Comparison of ENCODE assay signal across 12 mouse cellular contexts in the genomic region with DNA sequence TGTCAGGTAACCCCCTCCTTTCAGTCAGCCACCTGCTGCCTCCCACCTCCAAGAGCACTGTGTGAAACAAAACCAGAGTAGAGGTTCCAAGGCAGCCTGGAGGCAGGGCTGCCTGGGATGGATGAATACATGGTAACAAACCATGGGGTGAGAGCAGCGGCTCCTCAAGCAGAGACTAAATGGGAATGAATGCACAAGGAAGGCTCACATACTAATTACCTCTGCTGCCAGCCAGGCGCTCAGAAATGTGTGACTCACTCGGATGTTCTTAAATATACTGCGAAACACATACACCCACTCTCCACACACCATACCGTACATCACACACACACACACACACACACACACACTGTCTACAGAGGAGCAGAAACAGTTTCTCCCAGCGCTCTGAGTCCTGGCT. TPM values are rescaled to one million over a fixed set of nuclear protein-coding genes. Genes with fewer than 3 reads are reported as not detected.
DNase-seq lines count a peak whose midpoint lies in the region; ATAC-seq and TF ChIP-seq lines count a peak whose summit lies in the region.
"Had no signal": no experiment of that assay in that cellular context is flagged by ENCODE, and none has a peak within 500 bp of the region (broad histone marks: within the 10 kb centered on the region; RNA-seq: fewer than 3 reads in every experiment).

No protein-coding gene starts in this region.

- TF ChIP-seq CTCF in Patski (IDR thresholded peaks at IDR 0.05) = no peak

- DNase-seq in hindbrain, embryonic 11.5 days (ENCODE audit: low spot score) = no peak
- peak; percentile 54 for DNase-seq in Patski (ENCODE audit: low read depth, low spot score)
- peak; percentile 63 to 81 for DNase-seq in frontal cortex, postnatal 10 days (ENCODE audit: low spot score in 2 of 2)
- DNase-seq in right cerebral cortex, adult 2 months (ENCODE audit: low spot score in 2 of 2) = peak; percentile 81 to 82
- no peak for DNase-seq in heart, adult 18-20 months
- no peak for DNase-seq in gastrocnemius, adult 18-20 months (ENCODE audit: low spot score)
- DNase-seq in adrenal gland, adult 8-10 months = no peak
- DNase-seq: lung, embryonic 14.5 days; thymus, postnatal 4 days had no signal

- in situ Hi-C loops in Patski (cut with MboI; ENCODE audit: low pct_unique_long_range_greater_than_20kb) = loop anchor here (5.0 to 10.0 kb wide), 2 partner anchors 58 to 135 kb away; a partner anchor contains a TSS

- H3K4me1 ChIP-seq in hindbrain, embryonic 13.5 days (replicated peaks) = peaks cover 83% of the 10 kb centered on the region
- peaks cover 18% of the 10 kb centered on the region for H3K4me1 ChIP-seq in hindbrain, embryonic 11.5 days (replicated peaks; ENCODE audit: control insufficient read depth, insufficient read depth, low read length)

- H3K36me3 ChIP-seq in hindbrain, embryonic 13.5 days = no peaks in the 10 kb centered on the region
- no peaks in the 10 kb centered on the region for H3K36me3 ChIP-seq in hindbrain, embryonic 11.5 days (ENCODE audit: control insufficient read depth, insufficient read depth, low read length)
- H3K36me3 ChIP-seq: limb, embryonic 12.5 days had no signal

- no peaks in the 10 kb centered on the region for H3K27me3 ChIP-seq in hindbrain, embryonic 13.5 days
- H3K27me3 ChIP-seq in hindbrain, embryonic 11.5 days (ENCODE audit: control insufficient read depth, insufficient read depth, low read length) = no peaks in the 10 kb centered on the region
- no peaks in the 10 kb centered on the region for H3K27me3 ChIP-seq in Patski

- ATAC-seq in hindbrain, embryonic 13.5 days (ENCODE audit: low FRiP score) = no peak
- ATAC-seq in hindbrain, embryonic 11.5 days (ENCODE audit: low FRiP score) = no peak
- ATAC-seq in Patski = peak; percentile 48
- ATAC-seq: CD4-positive, CD25-positive, alpha-beta regulatory T cell, adult 4 months had no signal

- H3K9me3 ChIP-seq in hindbrain, embryonic 13.5 days = no peaks in the 10 kb centered on the region
- no peaks in the 10 kb centered on the region for H3K9me3 ChIP-seq in hindbrain, embryonic 11.5 days (ENCODE audit: control insufficient read depth, low read length)
- H3K9me3 ChIP-seq: limb, embryonic 12.5 days had no signal

- CTCF ChIA-PET in Patski (lab: Charles Lee) = no interaction called here

- no peak overlapping the region for H3K9ac ChIP-seq in hindbrain, embryonic 13.5 days
- H3K9ac ChIP-seq in hindbrain, embryonic 11.5 days (ENCODE audit: low read depth, low read length) = no peak overlapping the region
- H3K9ac ChIP-seq: limb, embryonic 12.5 days; lung, embryonic 14.5 days had no signal

- POLR2A ChIA-PET in Patski (lab: Charles Lee) = no interaction called here

- 50% methylated on average over 6 of the region's 6 CpGs for WGBS in hindbrain, embryonic 13.5 days
- WGBS in hindbrain, embryonic 11.5 days = 74% methylated on average over 6 of the region's 6 CpGs

- no peak overlapping the region for H3K4me2 ChIP-seq in hindbrain, embryonic 13.5 days
- no peak overlapping the region for H3K4me2 ChIP-seq in hindbrain, embryonic 11.5 days (replicated peaks; ENCODE audit: low read depth, low read length)
- H3K4me2 ChIP-seq: limb, embryonic 12.5 days; lung, embryonic 14.5 days had no signal

- peak overlapping the region; percentile 24; the same call in 1 of the 2 replicates for H3K27ac ChIP-seq in hindbrain, embryonic 13.5 days
- H3K27ac ChIP-seq in hindbrain, embryonic 11.5 days (ENCODE audit: low read depth, low read length) = no peak overlapping the region
- H3K27ac ChIP-seq: limb, embryonic 12.5 days had no signal

- H3K4me3 ChIP-seq in hindbrain, embryonic 13.5 days = no peak overlapping the region
- no peak overlapping the region for H3K4me3 ChIP-seq in hindbrain, embryonic 11.5 days (ENCODE audit: low read depth, low read length)
- H3K4me3 ChIP-seq: limb, embryonic 12.5 days had no signal

RNA-seq across cellular contexts. Expression of a gene that starts 4.7 kb away (rescaled TPM):
- polyA plus RNA-seq in hindbrain, embryonic 13.5 days (2015; fragmentation: Nextera tagmentation; extraction: Ambion mirVana) = 7.9 and 8.1 TPM in 2 replicates
- 27.2 and 30.3 TPM in 2 replicates for polyA plus RNA-seq in hindbrain, embryonic 11.5 days (2014; fragmentation: Nextera tagmentation; extraction: Ambion mirVana)
- 23.3 TPM for polyA plus RNA-seq in Patski (2021)
- 10 to 100 TPM; 10.5 to 13.7 TPM for total RNA-seq in heart, adult 18-20 months (2021)
- total RNA-seq in gastrocnemius, adult 18-20 months (2021) = 10 to 100 TPM; 12.4 to 21.7 TPM
- 100 to 1,000 TPM; 139 to 182 (median 170) TPM for total RNA-seq in adrenal gland, adult 8-10 months (2022)

Comparison
In these comparisons a context has a peak if more than half of its experiments do, and no peak if none do; other contexts are left out.
1. DNase-seq: peak in Patski (single experiment), frontal cortex, postnatal 10 days (2 of 2) and right cerebral cortex, adult 2 months (2 of 2); none in hindbrain, embryonic 11.5 days (single experiment), heart, adult 18-20 months (0 of 2), gastrocnemius, adult 18-20 months (single experiment) and adrenal gland, adult 8-10 months (single experiment).
2. RNA of a gene that starts 4.7 kb away (total RNA-seq): 139 to 182 TPM in adrenal gland, adult 8-10 months; 12.4 to 21.7 TPM in gastrocnemius, adult 18-20 months and 10.5 to 13.7 TPM in heart, adult 18-20 months; every median in the first group is over 4 times any median in the second.